Mouse (Mus musculus): Measurements from ENCODE around the gene Zbtb4. TPM values are rescaled to one million over a fixed set of nuclear protein-coding genes. Genes with fewer than 3 reads are reported as not detected.
A peak's percentile ranks its signal among the peaks of the same experiment; 100 is the strongest.

Gene Zbtb4
- polyA plus RNA-seq, 1 experiment from 2014 or later, result 5.3 TPM

DNA sequence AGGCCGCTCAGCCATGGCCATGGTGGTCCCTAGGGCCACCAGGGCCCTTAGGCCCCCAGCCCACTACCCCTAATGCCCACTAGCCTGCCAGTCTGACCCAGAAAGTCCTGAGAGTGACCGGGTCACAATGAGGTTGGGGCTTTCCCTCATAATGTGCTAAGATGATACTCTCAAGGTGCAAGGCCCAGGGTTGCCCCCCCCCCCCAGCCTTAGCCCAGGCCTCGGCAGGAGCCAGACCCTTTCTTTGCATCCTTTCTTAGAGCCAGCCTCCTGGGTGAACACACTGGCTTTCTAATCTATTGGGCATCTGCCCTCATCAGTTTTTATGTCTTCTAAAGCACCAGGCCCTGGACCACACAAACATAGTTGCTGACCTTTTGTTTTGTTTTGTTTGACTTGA, 56.4 kb downstream of the Zbtb4 start, which contains the start of gene Spem1:
TSS of gene Spem1 (minus strand) at position 101 of the 400 bp plus-strand sequence.
- ATAC-seq (ENCODE audit: low FRiP score), result no peak
- Histone ChIP-seq H3K27ac (replicated peaks) (no peak within 1 kb of the TSS), H3K36me3 (peaks cover 33% of the 10 kb centered on the region), H3K4me3 (replicated peaks) (no peak within 1 kb of the TSS), H3K4me1 (no peaks in the 10 kb centered on the region), H3K27me3 (replicated peaks) (no peaks in the 10 kb centered on the region), H3K9ac (replicated peaks) (no peak within 1 kb of the TSS), H3K4me2 (no peak within 1 kb of the TSS), H3K9me3 (replicated peaks) (0 out of 2 replicates have a peak, but pooled peaks cover 3% of the 10 kb centered on the region)
- WGBS, result 87% methylated on average over 3 of the region's 3 CpGs

DNA sequence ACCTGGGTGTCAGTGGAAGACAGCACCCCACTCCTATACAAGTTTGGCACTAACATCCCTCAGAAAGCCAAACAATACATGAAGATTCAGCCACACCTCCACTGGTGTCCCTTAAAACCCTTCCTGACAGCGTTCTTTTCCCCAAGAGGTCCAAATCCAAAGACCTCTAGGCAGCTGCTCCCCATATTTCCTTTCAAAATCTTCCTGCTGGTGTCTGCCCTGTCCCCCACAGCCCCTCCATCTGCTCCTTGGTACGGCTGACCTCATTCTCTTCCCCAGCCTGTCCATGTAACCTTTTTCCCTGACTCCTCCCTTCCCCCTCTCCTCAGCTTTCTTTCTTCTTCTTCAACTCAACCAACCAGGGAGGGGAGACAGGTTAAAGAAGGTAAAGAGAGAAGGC, 57.7 kb downstream of the Zbtb4 start:
- H3K4me2 ChIP-seq, result no peak overlapping the region
- no peaks in the 10 kb centered on the region for H3K9me3 ChIP-seq (replicated peaks)
- no peak for ATAC-seq (ENCODE audit: low FRiP score)
- no peak overlapping the region for H3K4me3 ChIP-seq (replicated peaks)
- no peak overlapping the region for H3K9ac ChIP-seq (replicated peaks)
- H3K27me3 ChIP-seq (replicated peaks), result no peaks in the 10 kb centered on the region
- H3K36me3 ChIP-seq, result peaks cover 47% of the 10 kb centered on the region
- H3K4me1 ChIP-seq, result no peaks in the 10 kb centered on the region
- H3K27ac ChIP-seq (replicated peaks), result 0 out of 2 replicates have a peak overlapping the region, but pooled peaks have one; percentile 9
- WGBS, result 83% methylated on average over 2 of the region's 2 CpGs

DNA sequence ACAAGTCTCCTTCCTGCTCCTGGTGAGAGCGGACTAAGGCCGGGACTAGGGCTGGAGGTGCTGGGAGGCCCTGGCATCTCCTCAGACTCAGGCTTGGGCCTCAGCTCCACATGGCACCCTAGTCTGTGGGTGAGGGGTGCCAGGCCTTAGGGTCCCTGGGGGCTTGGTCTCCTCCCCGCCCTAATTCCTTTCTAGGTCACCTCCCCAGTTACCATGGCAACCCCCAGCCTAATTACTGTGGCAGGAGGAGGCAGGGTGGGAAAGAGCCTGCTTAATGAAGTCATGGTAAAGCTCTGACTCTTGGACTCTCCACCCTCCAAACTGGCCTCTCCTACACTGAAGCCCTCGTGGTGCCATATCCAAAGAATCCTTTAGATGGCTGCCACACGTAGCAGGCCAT, 63.1 kb downstream of the Zbtb4 start:
- 48% methylated on average over 5 of the region's 5 CpGs for WGBS
- no peak overlapping the region for H3K27ac ChIP-seq (replicated peaks)
- no peak overlapping the region for H3K9ac ChIP-seq (replicated peaks)

DNA sequence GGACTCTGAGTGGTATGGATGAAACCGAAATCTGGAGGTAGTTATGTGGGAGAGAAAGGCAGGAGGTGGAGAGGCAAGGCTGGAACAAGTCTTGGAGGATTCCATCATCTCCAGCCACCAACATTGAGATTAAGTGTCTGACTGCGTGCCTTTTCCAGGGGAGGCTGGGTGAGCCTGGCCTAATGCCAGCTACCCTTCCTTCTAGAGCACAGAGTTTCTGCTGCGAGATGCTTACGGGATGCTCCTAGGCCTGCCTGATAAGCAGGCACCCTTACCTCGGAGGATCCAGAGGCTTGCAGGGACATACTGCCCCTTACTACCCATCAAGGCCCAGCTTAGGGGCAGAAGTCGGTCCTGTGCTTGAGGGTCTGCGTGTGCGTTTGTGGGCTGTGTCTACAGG, 67.8 kb downstream of the Zbtb4 start:
- Histone ChIP-seq H3K4me2 (peak overlapping the region; percentile 94), H3K4me3 (replicated peaks) (peak overlapping the region; percentile 89), H3K4me1 (peaks cover 39% of the 10 kb centered on the region), H3K27ac (replicated peaks) (peak overlapping the region; percentile 54; the same call in 1 of the 2 replicates), H3K27me3 (replicated peaks) (no peaks in the 10 kb centered on the region), H3K9ac (replicated peaks) (peak overlapping the region; percentile 98), H3K9me3 (replicated peaks) (no peaks in the 10 kb centered on the region), H3K36me3 (peaks cover 32% of the 10 kb centered on the region)
- WGBS, result 49% methylated on average over 8 of the region's 8 CpGs
- ATAC-seq (ENCODE audit: low FRiP score), result no peak

More for the DNA sequence above, 63.1 kb downstream of the Zbtb4 start:
- ATAC-seq (ENCODE audit: low FRiP score), result no peak
- no peak overlapping the region for H3K4me2 ChIP-seq
- H3K4me3 ChIP-seq (replicated peaks), result no peak overlapping the region
- H3K36me3 ChIP-seq, result peaks cover 79% of the 10 kb centered on the region
- no peaks in the 10 kb centered on the region for H3K27me3 ChIP-seq (replicated peaks)
- H3K4me1 ChIP-seq, result peaks cover 15% of the 10 kb centered on the region
- no peaks in the 10 kb centered on the region for H3K9me3 ChIP-seq (replicated peaks)

Other genes with a start within 250 kb of the Zbtb4 start
- gene Dnah2, start 216.8 kb upstream of the Zbtb4 start, polyA plus RNA-seq (2015; fragmentation: Nextera tagmentation; extraction: Ambion mirVana), result 3.1 and 3.5 TPM in 2 replicates
- 113 and 126 TPM in 2 replicates for gene Efnb3, start 205.7 kb upstream of the Zbtb4 start, polyA plus RNA-seq (2015; fragmentation: Nextera tagmentation; extraction: Ambion mirVana)
- gene Wrap53, start 185.7 kb upstream of the Zbtb4 start, polyA plus RNA-seq (2015; fragmentation: Nextera tagmentation; extraction: Ambion mirVana), result 18.1 and 18.8 TPM in 2 replicates
- gene Trp53, start 185.6 kb upstream of the Zbtb4 start, polyA plus RNA-seq (2015; fragmentation: Nextera tagmentation; extraction: Ambion mirVana), result 51.8 and 85.1 TPM in 2 replicates
- gene Atp1b2, start 160.0 kb upstream of the Zbtb4 start, polyA plus RNA-seq (2015; fragmentation: Nextera tagmentation; extraction: Ambion mirVana), result 76.7 and 77.0 TPM in 2 replicates
- gene Shbg, start 148.0 kb upstream of the Zbtb4 start, polyA plus RNA-seq (2015; fragmentation: Nextera tagmentation; extraction: Ambion mirVana), result not detected in 2 replicates
- 22.0 and 24.7 TPM in 2 replicates for gene Sat2, start 143.9 kb upstream of the Zbtb4 start, polyA plus RNA-seq (2015; fragmentation: Nextera tagmentation; extraction: Ambion mirVana)
- gene Fxr2, start 132.9 kb upstream of the Zbtb4 start, polyA plus RNA-seq (2015; fragmentation: Nextera tagmentation; extraction: Ambion mirVana), result 32.5 and 38.7 TPM in 2 replicates
- not detected in 2 replicates for gene Sox15, start 110.6 kb upstream of the Zbtb4 start, polyA plus RNA-seq (2015; fragmentation: Nextera tagmentation; extraction: Ambion mirVana)
- 95.1 and 101 TPM in 2 replicates for gene Mpdu1, start 103.3 kb upstream of the Zbtb4 start, polyA plus RNA-seq (2015; fragmentation: Nextera tagmentation; extraction: Ambion mirVana)
- 9.0 and 13.0 TPM in 2 replicates for gene Cd68, start 99.8 kb upstream of the Zbtb4 start, polyA plus RNA-seq (2015; fragmentation: Nextera tagmentation; extraction: Ambion mirVana)
- gene Eif4a1, start 93.5 kb upstream of the Zbtb4 start, polyA plus RNA-seq (2015; fragmentation: Nextera tagmentation; extraction: Ambion mirVana), result 437 and 477 TPM in 2 replicates
- 90.8 and 109 TPM in 2 replicates for gene Senp3, start 83.8 kb upstream of the Zbtb4 start, polyA plus RNA-seq (2015; fragmentation: Nextera tagmentation; extraction: Ambion mirVana)
- gene Tnfsf13, start 80.1 kb upstream of the Zbtb4 start, polyA plus RNA-seq (2015; fragmentation: Nextera tagmentation; extraction: Ambion mirVana), result 0.19 and 0.43 TPM in 2 replicates
- gene Tnfsf12, start 70.1 kb upstream of the Zbtb4 start, polyA plus RNA-seq (2015; fragmentation: Nextera tagmentation; extraction: Ambion mirVana), result 4.1 and 5.3 TPM in 2 replicates
- gene Tnfsfm13, start 69.8 kb upstream of the Zbtb4 start, polyA plus RNA-seq (2015; fragmentation: Nextera tagmentation; extraction: Ambion mirVana), result 1.8 and 2.3 TPM in 2 replicates
- 13.2 and 18.7 TPM in 2 replicates for gene Polr2a, start 7.3 kb upstream of the Zbtb4 start, polyA plus RNA-seq (2015; fragmentation: Nextera tagmentation; extraction: Ambion mirVana)
- 0.19 TPM in 1 of 2 replicates, not detected in the other for gene Slc35g3, start 3.9 kb upstream of the Zbtb4 start, polyA plus RNA-seq (2015; fragmentation: Nextera tagmentation; extraction: Ambion mirVana)
- 2.1 and 3.0 TPM in 2 replicates for gene Chrnb1, start 30.0 kb downstream of the Zbtb4 start, polyA plus RNA-seq (2015; fragmentation: Nextera tagmentation; extraction: Ambion mirVana)
- 8.5 and 8.7 TPM in 2 replicates for gene Fgf11, start 35.9 kb downstream of the Zbtb4 start, polyA plus RNA-seq (2015; fragmentation: Nextera tagmentation; extraction: Ambion mirVana)
- 1.1 and 4.2 TPM in 2 replicates for gene Tmem102, start 39.7 kb downstream of the Zbtb4 start, polyA plus RNA-seq (2015; fragmentation: Nextera tagmentation; extraction: Ambion mirVana)
- gene Gm39566, start 49.4 kb downstream of the Zbtb4 start, polyA plus RNA-seq (2015; fragmentation: Nextera tagmentation; extraction: Ambion mirVana), result not detected in 2 replicates
- not detected in 2 replicates for gene Spem2, start 52.6 kb downstream of the Zbtb4 start, polyA plus RNA-seq (2015; fragmentation: Nextera tagmentation; extraction: Ambion mirVana)
- 0.29 and 0.34 TPM in 2 replicates for gene Spem1, start 56.3 kb downstream of the Zbtb4 start, polyA plus RNA-seq (2015; fragmentation: Nextera tagmentation; extraction: Ambion mirVana)
- gene Nlgn2, start 71.9 kb downstream of the Zbtb4 start, polyA plus RNA-seq (2015; fragmentation: Nextera tagmentation; extraction: Ambion mirVana), result 19.4 and 21.4 TPM in 2 replicates
- gene Tmem256, start 72.6 kb downstream of the Zbtb4 start, polyA plus RNA-seq (2015; fragmentation: Nextera tagmentation; extraction: Ambion mirVana), result 368 and 430 TPM in 2 replicates
- gene Plscr3, start 80.5 kb downstream of the Zbtb4 start, polyA plus RNA-seq (2015; fragmentation: Nextera tagmentation; extraction: Ambion mirVana), result 44.3 and 53.1 TPM in 2 replicates
- 0.19 and 1.9 TPM in 2 replicates for gene Tnk1, start 92.8 kb downstream of the Zbtb4 start, polyA plus RNA-seq (2015; fragmentation: Nextera tagmentation; extraction: Ambion mirVana)
- not detected in 2 replicates for gene Tmem95, start 112.1 kb downstream of the Zbtb4 start, polyA plus RNA-seq (2015; fragmentation: Nextera tagmentation; extraction: Ambion mirVana)
- 2.1 and 3.2 TPM in 2 replicates for gene Kctd11, start 115.5 kb downstream of the Zbtb4 start, polyA plus RNA-seq (2015; fragmentation: Nextera tagmentation; extraction: Ambion mirVana)
- 0.40 and 16.3 TPM in 2 replicates for gene Acap1, start 129.6 kb downstream of the Zbtb4 start, polyA plus RNA-seq (2015; fragmentation: Nextera tagmentation; extraction: Ambion mirVana)
- gene 2810408A11Rik, start 135.1 kb downstream of the Zbtb4 start, polyA plus RNA-seq (2015; fragmentation: Nextera tagmentation; extraction: Ambion mirVana), result 6.3 and 6.5 TPM in 2 replicates
- gene Neurl4, start 135.2 kb downstream of the Zbtb4 start, polyA plus RNA-seq (2015; fragmentation: Nextera tagmentation; extraction: Ambion mirVana), result 15.7 and 17.0 TPM in 2 replicates
- 63.1 and 64.7 TPM in 2 replicates for gene Gps2, start 148.0 kb downstream of the Zbtb4 start, polyA plus RNA-seq (2015; fragmentation: Nextera tagmentation; extraction: Ambion mirVana)
- 1,034 and 1,270 TPM in 2 replicates for gene Eif5a, start 156.0 kb downstream of the Zbtb4 start, polyA plus RNA-seq (2015; fragmentation: Nextera tagmentation; extraction: Ambion mirVana)
- 5.0 and 6.3 TPM in 2 replicates for gene Ybx2, start 169.9 kb downstream of the Zbtb4 start, polyA plus RNA-seq (2015; fragmentation: Nextera tagmentation; extraction: Ambion mirVana)
- gene Slc2a4, start 182.3 kb downstream of the Zbtb4 start, polyA plus RNA-seq (2015; fragmentation: Nextera tagmentation; extraction: Ambion mirVana), result 4.4 and 8.5 TPM in 2 replicates
- 0.33 and 64.8 TPM in 2 replicates for gene Cldn7, start 198.9 kb downstream of the Zbtb4 start, polyA plus RNA-seq (2015; fragmentation: Nextera tagmentation; extraction: Ambion mirVana)
- 23.6 and 27.2 TPM in 2 replicates for gene Ctdnep1, start 215.2 kb downstream of the Zbtb4 start, polyA plus RNA-seq (2015; fragmentation: Nextera tagmentation; extraction: Ambion mirVana)
- gene Elp5, start 216.6 kb downstream of the Zbtb4 start, polyA plus RNA-seq (2015; fragmentation: Nextera tagmentation; extraction: Ambion mirVana), result 159 and 167 TPM in 2 replicates
- 549 and 565 TPM in 2 replicates for gene Gabarap, start 225.2 kb downstream of the Zbtb4 start, polyA plus RNA-seq (2015; fragmentation: Nextera tagmentation; extraction: Ambion mirVana)
- gene Phf23, start 229.9 kb downstream of the Zbtb4 start, polyA plus RNA-seq (2015; fragmentation: Nextera tagmentation; extraction: Ambion mirVana), result 53.5 and 57.8 TPM in 2 replicates
- 22.6 and 25.1 TPM in 2 replicates for gene Dvl2, start 234.7 kb downstream of the Zbtb4 start, polyA plus RNA-seq (2015; fragmentation: Nextera tagmentation; extraction: Ambion mirVana)
- gene Acadvl, start 249.5 kb downstream of the Zbtb4 start, polyA plus RNA-seq (2015; fragmentation: Nextera tagmentation; extraction: Ambion mirVana), result 61.7 and 65.7 TPM in 2 replicates

Data from neural tube, embryonic 15.5 days (tissue).